In genomic region chr2:129633077-129633732, GRCm38 (mm10) we compare ENCODE assay signal across 1 mouse cellular context.
TF ChIP-seq lines count a peak whose summit lies in the region.

No protein-coding gene starts in this region.

TF ChIP-seq in CH12.LX, 34 proteins besides CTCF, POLR2A, EP300 and RAD21 (continued from another document):
- TF ChIP-seq MYC (IDR thresholded peaks at IDR 0.05; ENCODE audit: low read depth, low read length): peak; percentile 60; the same call in 1 of the 2 replicates
- TF ChIP-seq MAFK (IDR thresholded peaks at IDR 0.05; ENCODE audit: insufficient replicate concordance, low read length): no peak
- TF ChIP-seq ZMIZ1 (IDR thresholded peaks at IDR 0.05; ENCODE audit: low read depth, low read length): no peak
- TF ChIP-seq ZNF384 (IDR thresholded peaks at IDR 0.05; ENCODE audit: low read depth, low read length): no peak
- TF ChIP-seq KAT2A (IDR thresholded peaks at IDR 0.05; ENCODE audit: insufficient replicate concordance, low read length): no peak
- peak; percentile 30; the same call in 1 of the 2 replicates for TF ChIP-seq CHD2 (IDR thresholded peaks at IDR 0.05; ENCODE audit: low read length)
- TF ChIP-seq POLR2AphosphoS2 (IDR thresholded peaks at IDR 0.05; ENCODE audit: low read depth, low read length): no peak
- no peak for TF ChIP-seq UBTF (IDR thresholded peaks at IDR 0.05; ENCODE audit: low read depth, low read length)
- TF ChIP-seq JUN (IDR thresholded peaks at IDR 0.05; ENCODE audit: insufficient read depth, low read depth, low read length): peak; percentile 48
- TF ChIP-seq JUND (conservative IDR thresholded peaks at IDR 0.05; ENCODE audit: low read depth, low read length): no peak
TF ChIP-seq in CH12.LX: peak in this region for 11.
